Comparison of ENCODE assay signal across 16 mouse cellular contexts in the genomic region with DNA sequence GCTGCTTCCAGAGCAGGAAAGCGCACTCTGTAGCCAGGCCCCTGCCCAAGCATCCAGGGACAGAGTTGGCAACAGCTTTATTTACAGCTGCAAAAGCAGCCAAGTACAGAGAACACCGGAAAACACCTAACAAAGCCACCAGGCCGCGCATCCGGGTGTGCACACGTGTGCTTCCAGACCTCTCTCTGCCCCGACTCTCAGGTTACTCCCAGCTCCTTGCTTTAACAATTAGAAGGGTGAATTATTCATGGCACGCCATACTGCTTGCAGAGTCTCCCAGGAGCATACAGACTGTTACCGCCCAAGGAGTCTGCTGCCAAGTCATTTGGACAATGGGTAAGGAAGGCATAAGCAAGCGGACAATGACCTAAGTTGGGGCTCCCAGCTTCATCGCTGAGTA. TPM values are rescaled to one million over a fixed set of nuclear protein-coding genes. Genes with fewer than 3 reads are reported as not detected.
DNase-seq lines count a peak whose midpoint lies in the region; ATAC-seq and TF ChIP-seq lines count a peak whose summit lies in the region.
"Had no signal": no experiment of that assay in that cellular context is flagged by ENCODE, and none has a peak within 500 bp of the region (broad histone marks: within the 10 kb centered on the region; RNA-seq: fewer than 3 reads in every experiment).

No protein-coding gene starts in this region.

- TF ChIP-seq CTCF in gastrocnemius, adult 2 months (IDR thresholded peaks at IDR 0.05), result no peak

- H3K27me3 ChIP-seq in hindbrain, embryonic 12.5 days, result no peaks in the 10 kb centered on the region
- no peaks in the 10 kb centered on the region for H3K27me3 ChIP-seq in hindbrain, embryonic 11.5 days (ENCODE audit: control insufficient read depth, insufficient read depth, low read length)
- H3K27me3 ChIP-seq: heart, embryonic 13.5 days; liver, embryonic 12.5 days; lung, embryonic 15.5 days had no signal

- H3K4me2 ChIP-seq in hindbrain, embryonic 12.5 days (replicated peaks), result no peak overlapping the region
- no peak overlapping the region for H3K4me2 ChIP-seq in hindbrain, embryonic 11.5 days (replicated peaks; ENCODE audit: low read depth, low read length)
- H3K4me2 ChIP-seq: heart, embryonic 13.5 days; liver, embryonic 12.5 days; lung, embryonic 15.5 days had no signal

- no peak overlapping the region for H3K4me3 ChIP-seq in gastrocnemius, adult 2 months
- H3K4me3 ChIP-seq in hindbrain, embryonic 12.5 days, result no peak overlapping the region
- no peak overlapping the region for H3K4me3 ChIP-seq in hindbrain, embryonic 11.5 days (ENCODE audit: low read depth, low read length)
- H3K4me3 ChIP-seq: heart, embryonic 13.5 days; limb, embryonic 10.5 days; liver, embryonic 12.5 days; lung, embryonic 15.5 days had no signal

- no peaks in the 10 kb centered on the region for H3K9me3 ChIP-seq in hindbrain, embryonic 12.5 days (replicated peaks)
- H3K9me3 ChIP-seq in hindbrain, embryonic 11.5 days (ENCODE audit: control insufficient read depth, low read length), result no peaks in the 10 kb centered on the region
- H3K9me3 ChIP-seq: heart, embryonic 13.5 days; limb, embryonic 10.5 days; liver, embryonic 12.5 days; lung, embryonic 15.5 days had no signal

- H3K4me1 ChIP-seq in hindbrain, embryonic 12.5 days, result peaks cover 24% of the 10 kb centered on the region
- H3K4me1 ChIP-seq in hindbrain, embryonic 11.5 days (replicated peaks; ENCODE audit: control insufficient read depth, insufficient read depth, low read length), result no peaks in the 10 kb centered on the region

- H3K36me3 ChIP-seq in hindbrain, embryonic 12.5 days, result no peaks in the 10 kb centered on the region
- H3K36me3 ChIP-seq in hindbrain, embryonic 11.5 days (ENCODE audit: control insufficient read depth, insufficient read depth, low read length), result no peaks in the 10 kb centered on the region
- H3K36me3 ChIP-seq: heart, embryonic 13.5 days; limb, embryonic 10.5 days; liver, embryonic 12.5 days; lung, embryonic 15.5 days had no signal

- DNase-seq in gastrocnemius, adult 2 months, result peak; percentile 58
- no peak for DNase-seq in gastrocnemius, postnatal 14 days
- DNase-seq in hindbrain, embryonic 11.5 days (ENCODE audit: low spot score), result no peak
- peak; percentile 98 for DNase-seq in R1 (ENCODE audit: low read depth, low spot score)
- peak; percentile 31 to 32 for DNase-seq in heart, postnatal 36 days
- DNase-seq in thymus, postnatal 25 days, result no peak
- no peak for DNase-seq in urinary bladder, postnatal 4 days (ENCODE audit: low spot score in 2 of 2)
- DNase-seq: adrenal gland, postnatal 14 days; cerebellum, adult 8-10 months; kidney, adult 9 months had no signal

- peak overlapping the region; percentile 70 for H3K27ac ChIP-seq in gastrocnemius, adult 2 months
- H3K27ac ChIP-seq in hindbrain, embryonic 12.5 days, result peak overlapping the region; percentile 8; the same call in 1 of the 2 replicates
- H3K27ac ChIP-seq in hindbrain, embryonic 11.5 days (ENCODE audit: low read depth, low read length), result no peak overlapping the region
- H3K27ac ChIP-seq: heart, embryonic 13.5 days; liver, embryonic 12.5 days; lung, embryonic 15.5 days had no signal

- intact Hi-C loops in gastrocnemius, adult 2 months (cut with DNase I), result no loop called here
- intact Hi-C loops in gastrocnemius, postnatal 14 days (cut with DNase I; ENCODE audit: low total_unique reads), result no loop called here
- intact Hi-C loops in heart, postnatal 36 days (cut with DNase I), result no loop called here

- no peak overlapping the region for H3K9ac ChIP-seq in hindbrain, embryonic 12.5 days
- no peak overlapping the region for H3K9ac ChIP-seq in hindbrain, embryonic 11.5 days (ENCODE audit: low read depth, low read length)
- H3K9ac ChIP-seq: heart, embryonic 13.5 days; liver, embryonic 12.5 days; lung, embryonic 15.5 days had no signal

- 67% methylated on average over 11 of the region's 11 CpGs for WGBS in hindbrain, embryonic 12.5 days
- WGBS in hindbrain, embryonic 11.5 days, result 76% methylated on average over 11 of the region's 11 CpGs

- ATAC-seq in hindbrain, embryonic 12.5 days (ENCODE audit: low FRiP score), result no peak
- ATAC-seq in hindbrain, embryonic 11.5 days (ENCODE audit: low FRiP score), result no peak
- ATAC-seq: inflammation-experienced regulatory T-cells, adult 6 months; liver, embryonic 12.5 days had no signal

RNA-seq across cellular contexts. Expression of gene Srp9, which starts 21.1 kb away (rescaled TPM):
- total RNA-seq in gastrocnemius, adult 2 months (2021), result 10 to 100 TPM; 41.1 to 44.9 TPM
- total RNA-seq in gastrocnemius, postnatal 14 days (2021), result 10 to 100 TPM; 36.2 to 39.1 TPM
- 158 and 167 TPM in 2 replicates for polyA plus RNA-seq in hindbrain, embryonic 12.5 days (2016; fragmentation: Nextera tagmentation; extraction: Ambion mirVana)
- 179 and 180 TPM in 2 replicates for polyA plus RNA-seq in hindbrain, embryonic 11.5 days (2014; fragmentation: Nextera tagmentation; extraction: Ambion mirVana)
- total RNA-seq in heart, postnatal 36 days (2021), result 10 to 100 TPM; 44.8 to 45.3 TPM

Comparison
In these comparisons a context has a peak if more than half of its experiments do, and no peak if none do; other contexts are left out.
1. DNase-seq: peak in gastrocnemius, adult 2 months (single experiment), R1 (single experiment) and heart, postnatal 36 days (2 of 2); none in gastrocnemius, postnatal 14 days (single experiment), hindbrain, embryonic 11.5 days (single experiment), thymus, postnatal 25 days (single experiment) and urinary bladder, postnatal 4 days (0 of 2).